Mouse (Mus musculus): Measurements from ENCODE around the gene Pfkp. TPM values are rescaled to one million over a fixed set of nuclear protein-coding genes. Genes with fewer than 3 reads are reported as not detected.

Pfkp gene
- total RNA-seq, 2 experiments from 2014 or later: 6.7 to 8.2 TPM

GRCm38 (mm10) chr13:6638976-6639375 lies 9.6 kb downstream of the Pfkp start:
- intact Hi-C loops (cut with DNase I; ENCODE audit: low total_unique reads): no loop called here
- no peak for DNase-seq

DNA sequence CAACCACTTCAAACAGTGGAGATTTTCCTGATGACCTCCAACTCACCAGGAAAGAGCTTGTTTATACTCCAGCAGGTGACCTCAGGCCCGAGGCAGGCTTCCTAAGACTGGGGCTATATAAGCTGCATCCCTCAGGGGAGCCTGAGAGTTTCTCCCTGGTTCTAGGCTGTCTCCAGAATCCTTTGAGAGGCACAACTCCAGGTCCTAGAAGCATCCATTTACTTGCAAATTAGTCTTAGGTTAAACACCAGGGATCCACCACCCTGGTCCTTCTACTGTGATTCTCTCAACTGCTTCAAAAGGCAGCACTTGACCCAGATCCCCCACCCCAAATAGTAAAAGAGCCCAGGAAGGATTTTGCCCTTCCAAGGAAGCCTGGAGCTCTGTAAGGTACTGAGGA lies 10.2 kb downstream of the Pfkp start:
- intact Hi-C loops (cut with DNase I; ENCODE audit: low total_unique reads): no loop called here

DNA sequence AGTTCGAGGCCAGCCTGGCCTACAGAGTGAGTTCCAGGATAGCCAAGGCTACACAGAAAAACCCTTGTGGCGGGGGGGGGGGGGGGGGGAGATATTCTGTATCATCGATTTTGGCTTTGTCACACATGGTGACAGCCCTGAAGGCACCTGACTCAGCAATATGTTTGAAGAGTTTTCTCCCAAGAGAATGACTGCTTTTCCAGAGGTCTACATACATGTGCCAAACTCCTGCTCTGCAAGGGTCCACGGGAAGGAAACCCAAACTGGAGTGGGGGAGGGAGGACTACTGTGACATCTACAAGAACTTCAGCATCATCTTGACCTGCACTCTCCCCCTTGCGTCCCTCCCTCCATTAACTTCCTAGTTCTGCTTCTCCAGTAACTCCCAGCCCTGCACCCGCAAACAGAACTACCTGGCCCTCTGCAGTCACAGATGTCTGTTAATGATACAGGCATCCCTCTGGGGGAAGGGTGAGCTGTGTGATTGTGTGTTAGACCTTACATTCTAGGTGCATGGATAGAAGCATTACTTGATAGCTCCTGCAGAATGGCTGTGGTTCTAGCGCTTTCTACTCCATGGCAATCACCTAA lies 10.9 kb downstream of the Pfkp start:
- intact Hi-C loops (cut with DNase I; ENCODE audit: low total_unique reads): no loop called here
- no peak for DNase-seq

More for the DNA sequence above, 10.2 kb downstream of the Pfkp start:
- DNase-seq: no peak

GRCm38 (mm10) chr13:6636976-6637375 lies 11.6 kb downstream of the Pfkp start:
- DNase-seq: no peak
- intact Hi-C loops (cut with DNase I; ENCODE audit: low total_unique reads): no loop called here

DNA sequence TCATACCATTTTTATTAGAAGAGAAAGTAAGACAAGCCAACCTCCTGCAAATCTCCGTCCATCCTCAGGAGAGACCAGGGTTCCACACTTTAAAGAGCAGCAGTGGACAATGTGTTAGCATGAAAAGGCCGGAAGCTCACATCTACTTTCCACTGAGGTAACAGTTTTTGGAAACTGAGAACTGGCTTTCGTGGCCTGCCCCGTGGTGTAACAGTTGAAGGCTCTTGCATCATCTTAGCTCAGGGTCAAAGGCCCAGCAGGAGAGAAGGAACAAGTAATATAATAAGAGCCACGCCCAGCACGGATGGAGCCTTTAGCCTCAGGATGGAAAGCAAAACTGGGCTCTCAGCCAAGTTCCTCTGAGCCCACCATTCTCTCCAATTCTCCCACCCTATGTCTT lies 12.1 kb downstream of the Pfkp start:
- no peak for DNase-seq
- intact Hi-C loops (cut with DNase I; ENCODE audit: low total_unique reads): no loop called here

GRCm38 (mm10) chr13:6635138-6636076 lies 13.2 kb downstream of the Pfkp start:
- intact Hi-C loops (cut with DNase I; ENCODE audit: low total_unique reads): no loop called here
- no peak for DNase-seq

DNA sequence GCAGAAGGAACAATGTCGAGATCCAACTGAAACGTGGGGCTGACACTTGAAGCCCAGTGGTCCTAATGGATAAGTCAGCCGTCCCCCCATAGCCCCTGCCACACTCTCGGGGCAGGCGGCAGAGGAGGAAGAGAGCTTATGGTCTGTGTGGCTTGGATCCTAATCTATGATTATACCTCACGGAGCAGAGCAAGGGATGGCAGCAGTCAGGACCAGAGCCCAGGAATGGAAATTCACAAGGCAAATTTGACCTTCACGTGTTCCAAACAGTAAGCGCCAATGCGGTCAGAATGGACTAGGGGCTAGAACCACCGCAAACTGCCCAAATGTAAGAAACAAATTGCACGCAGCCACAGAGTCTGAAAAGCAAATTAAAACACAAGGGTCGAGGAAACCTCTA lies 14.5 kb downstream of the Pfkp start:
- intact Hi-C loops (cut with DNase I; ENCODE audit: low total_unique reads): no loop called here

GRCm38 (mm10) chr13:6633524-6633923 lies 15.1 kb downstream of the Pfkp start:
- DNase-seq: no peak
- intact Hi-C loops (cut with DNase I; ENCODE audit: low total_unique reads): no loop called here

More for the DNA sequence above, 14.5 kb downstream of the Pfkp start:
- DNase-seq: no peak

GRCm38 (mm10) chr13:6632935-6633334 lies 15.6 kb downstream of the Pfkp start:
- DNase-seq: no peak
- intact Hi-C loops (cut with DNase I; ENCODE audit: low total_unique reads): no loop called here

- DNase-seq: no peak
- intact Hi-C loops (cut with DNase I; ENCODE audit: low total_unique reads): no loop called here
Measured at GRCm38 (mm10) chr13:6632513-6632912, 16.1 kb downstream of the Pfkp start.

DNA sequence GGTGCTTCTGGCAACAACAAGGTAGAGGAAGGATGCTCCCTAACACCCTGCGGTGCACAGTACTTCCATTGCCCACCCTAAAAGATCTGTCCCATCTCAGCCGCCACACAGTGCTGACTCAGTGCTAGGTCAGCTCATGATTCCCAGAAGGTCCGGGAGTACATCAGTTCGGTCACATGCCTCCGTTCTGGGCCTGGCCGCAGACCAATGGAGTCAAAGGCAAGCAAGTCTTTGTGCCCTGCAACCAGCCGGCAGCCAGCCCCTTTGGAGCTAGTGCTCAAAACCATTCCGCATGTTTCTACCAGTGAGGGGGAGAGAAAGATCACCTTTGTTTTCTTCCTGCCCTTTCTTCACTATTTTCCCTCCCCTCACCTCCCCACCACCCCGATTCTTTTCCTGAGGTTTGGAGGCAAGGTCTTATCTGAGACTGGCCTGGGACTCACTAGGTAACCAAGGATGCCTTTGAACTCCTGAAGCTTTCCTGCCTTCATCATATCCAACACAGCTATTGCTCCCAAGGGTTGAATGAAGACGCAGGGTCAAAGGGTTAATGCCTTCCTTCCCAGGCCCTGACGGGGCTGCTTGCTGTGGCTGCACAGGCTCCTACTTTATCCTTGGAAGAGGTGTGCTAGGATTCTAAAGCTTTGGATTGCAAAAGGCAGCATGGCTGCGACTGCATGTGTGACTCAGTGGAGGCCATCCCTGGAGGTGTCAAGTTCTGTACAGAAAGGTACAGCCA lies 16.6 kb downstream of the Pfkp start:
- intact Hi-C loops (cut with DNase I; ENCODE audit: low total_unique reads): no loop called here

DNA sequence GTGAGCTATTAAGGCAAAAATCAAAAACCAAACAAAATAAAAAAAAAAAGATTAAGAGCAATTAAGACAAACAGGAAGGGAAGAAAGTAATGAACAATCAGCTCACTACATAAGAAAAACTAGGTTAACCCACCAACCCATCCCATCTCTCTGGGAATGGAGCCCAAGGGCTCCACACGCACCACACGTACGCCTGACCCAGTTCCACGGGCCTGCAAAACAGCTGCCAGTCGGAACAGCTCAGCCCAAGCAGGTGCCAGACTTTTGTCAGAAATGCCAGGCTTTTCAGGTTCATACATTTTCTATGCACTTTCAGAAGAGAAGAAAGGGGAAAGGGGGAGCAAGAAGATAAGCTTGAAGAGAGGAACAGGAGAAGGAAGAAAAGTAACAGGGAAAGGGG lies 17.9 kb downstream of the Pfkp start:
- DNase-seq: no peak

More for the DNA sequence above, 16.6 kb downstream of the Pfkp start:
- no peak for DNase-seq

DNA sequence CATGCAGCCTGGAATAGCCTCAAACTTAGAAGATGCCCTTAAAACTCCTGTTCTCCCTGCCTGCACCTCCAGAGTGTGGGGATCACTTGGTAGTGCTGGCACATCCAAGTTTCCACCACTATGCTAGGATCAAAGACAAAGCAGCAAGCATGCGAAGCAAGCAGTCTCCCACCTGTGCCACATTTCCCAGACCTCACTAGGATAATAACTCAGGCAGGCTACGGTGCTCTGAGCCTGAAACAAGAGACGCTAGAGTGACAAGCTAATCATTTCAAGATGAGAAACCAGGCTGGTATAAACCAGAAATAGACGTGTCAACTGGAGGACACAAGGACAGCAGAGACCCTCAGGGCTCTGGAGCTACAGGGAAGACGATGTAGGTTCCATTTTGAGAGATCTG lies 18.6 kb downstream of the Pfkp start:
- intact Hi-C loops (cut with DNase I; ENCODE audit: low total_unique reads): no loop called here
- DNase-seq: no peak

More for the DNA sequence above, 17.9 kb downstream of the Pfkp start:
- intact Hi-C loops (cut with DNase I; ENCODE audit: low total_unique reads): no loop called here

DNA sequence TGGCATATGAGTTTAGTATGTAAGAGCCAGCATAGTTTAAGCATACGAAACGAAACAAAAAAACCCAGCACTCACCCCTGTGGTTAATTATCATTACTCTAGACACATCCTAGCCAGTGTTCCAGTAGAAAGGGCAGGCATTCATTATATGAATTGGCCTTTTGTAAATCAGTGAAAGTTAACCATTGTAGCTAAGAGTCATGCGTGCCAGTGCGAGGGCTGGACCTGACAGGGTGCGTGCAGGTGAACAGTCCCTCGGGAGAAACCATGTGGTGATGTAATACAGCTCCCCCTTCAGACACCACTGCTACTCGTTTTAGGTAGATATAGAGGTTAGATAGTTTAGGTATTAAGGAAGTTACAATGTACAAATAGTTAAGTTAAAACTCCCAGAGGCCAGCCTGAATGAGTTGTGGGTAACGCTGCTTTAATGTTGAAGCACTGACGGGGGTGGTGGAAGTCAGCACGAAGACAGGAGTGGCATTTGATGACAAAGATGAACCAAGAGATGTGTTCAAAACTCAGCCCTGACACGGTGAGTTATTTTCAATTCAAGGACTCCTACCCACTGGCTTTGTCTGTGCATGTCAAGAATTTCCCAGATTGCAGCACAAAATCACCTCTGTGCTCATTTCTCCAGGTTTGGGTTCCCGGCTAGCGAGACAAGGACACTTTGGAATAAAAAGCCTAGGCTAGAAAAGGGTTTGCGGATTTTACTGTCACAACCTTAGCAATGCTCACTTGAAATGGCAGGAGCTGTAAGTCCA lies 19.4 kb downstream of the Pfkp start:
- DNase-seq: no peak

GRCm38 (mm10) chr13:6628261-6628660 lies 20.3 kb downstream of the Pfkp start:
- intact Hi-C loops (cut with DNase I; ENCODE audit: low total_unique reads): no loop called here
- no peak for DNase-seq

More for the DNA sequence above, 19.4 kb downstream of the Pfkp start:
- intact Hi-C loops (cut with DNase I; ENCODE audit: low total_unique reads): no loop called here

DNA sequence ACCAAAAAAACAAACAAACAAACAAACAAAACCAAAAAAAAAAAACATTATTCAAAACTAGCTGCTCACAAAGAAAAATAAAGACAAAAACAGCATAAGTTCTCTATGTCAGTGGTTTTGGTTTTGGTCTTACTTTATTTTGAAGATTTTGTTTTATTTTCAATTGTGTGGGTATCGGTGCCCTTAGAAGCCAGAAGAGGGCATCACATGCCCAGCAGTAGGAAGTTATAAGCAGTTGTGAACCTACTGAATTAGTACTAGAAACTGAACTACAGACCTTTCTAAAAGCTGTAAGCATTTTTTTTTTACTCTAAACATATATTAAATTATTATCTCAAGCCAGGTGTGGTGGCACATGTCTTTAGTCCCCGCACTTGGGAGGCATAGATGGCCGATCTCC lies 21.2 kb downstream of the Pfkp start:
- intact Hi-C loops (cut with DNase I; ENCODE audit: low total_unique reads): no loop called here
- DNase-seq: no peak

DNA sequence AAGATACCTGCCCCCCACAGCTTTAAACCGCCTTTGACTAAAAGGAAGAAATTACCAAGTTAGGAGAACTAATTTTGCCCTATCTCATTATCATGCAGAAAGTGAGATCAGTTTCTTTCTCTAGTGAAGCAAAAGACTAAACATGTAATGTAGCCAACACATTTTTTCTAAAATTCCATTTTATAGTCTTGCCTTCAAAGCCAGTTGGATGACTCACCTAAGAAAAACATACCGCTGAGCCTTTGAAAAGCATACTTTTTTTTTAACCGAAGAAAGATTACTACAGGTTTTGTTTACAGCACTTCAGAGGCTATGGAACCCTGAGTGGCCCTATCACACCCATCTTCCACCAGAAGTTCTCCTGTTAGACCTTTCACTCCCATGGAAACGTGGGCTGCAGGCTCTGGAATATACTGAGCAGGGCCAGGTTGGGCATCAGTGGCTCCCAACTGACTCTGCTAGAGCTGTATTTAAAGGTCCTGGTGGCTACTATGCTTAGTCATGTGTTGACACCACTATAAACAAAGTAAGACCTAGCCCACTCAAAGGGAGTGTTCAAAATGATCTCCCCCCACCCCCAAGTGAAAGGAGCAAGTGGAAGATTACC lies 22.0 kb downstream of the Pfkp start:
- intact Hi-C loops (cut with DNase I; ENCODE audit: low total_unique reads): no loop called here
- DNase-seq: no peak

- intact Hi-C loops (cut with DNase I; ENCODE audit: low total_unique reads): no loop called here
- no peak for DNase-seq
Measured at GRCm38 (mm10) chr13:6625942-6626341, 22.6 kb downstream of the Pfkp start.

DNA sequence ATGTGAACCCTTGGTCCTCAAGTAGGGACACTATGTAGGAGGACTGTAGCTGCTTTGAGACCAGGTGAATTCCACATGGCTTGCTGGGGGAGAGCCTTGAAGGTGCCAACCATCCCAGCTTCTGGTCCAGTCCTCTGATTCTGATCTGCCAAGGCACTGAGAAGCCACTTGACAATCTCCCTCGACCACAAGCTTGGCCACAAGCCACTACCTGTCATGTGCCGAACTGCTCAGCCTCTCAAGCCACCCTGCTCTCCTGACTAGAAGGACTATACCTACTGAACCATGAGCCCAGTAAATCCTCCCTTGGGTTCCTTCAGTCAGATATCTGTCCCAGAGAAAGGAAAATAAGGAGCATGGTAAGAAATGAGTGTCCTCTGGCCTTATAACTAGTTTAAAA lies 24.0 kb downstream of the Pfkp start:
- intact Hi-C loops (cut with DNase I; ENCODE audit: low total_unique reads): no loop called here
- no peak for DNase-seq

Data from gastrocnemius, postnatal 14 days (tissue).